Mouse (Mus musculus): ENCODE measurements around the gene Usp22. TPM values are rescaled to one million over a fixed set of nuclear protein-coding genes. Genes with fewer than 3 reads are reported as not detected.

The Usp22 gene
- 161 and 164 TPM in 2 replicates for polyA plus RNA-seq (2014; fragmentation: Nextera tagmentation; extraction: Ambion mirVana)

- Histone ChIP-seq H3K4me3 (ENCODE audit: low read depth, low read length) (peak within 1 kb of the TSS; percentile 92), H3K27ac (ENCODE audit: low read length) (peak within 1 kb of the TSS; percentile 93), H3K9ac (replicated peaks; ENCODE audit: low read depth, low read length) (peak within 1 kb of the TSS; percentile 92), H3K4me1 (ENCODE audit: control insufficient read depth, insufficient read depth, low read length) (peaks cover 7% of the 10 kb centered on the region; the same call in 1 of the 2 replicates), H3K27me3 (ENCODE audit: control insufficient read depth, insufficient read depth, low read length) (no peaks in the 10 kb centered on the region), H3K36me3 (ENCODE audit: control insufficient read depth, insufficient read depth, low read length) (peaks cover 10% of the 10 kb centered on the region; the same call in 1 of the 2 replicates), H3K9me3 (ENCODE audit: control insufficient read depth, low read depth, low read length) (no peaks in the 10 kb centered on the region), H3K4me2 (replicated peaks; ENCODE audit: low read depth, low read length) (peak within 1 kb of the TSS; percentile 52)
- under 1% methylated on average over 69 of the region's 69 CpGs for WGBS
- peak; percentile 98 for ATAC-seq (ENCODE audit: insufficient number of reproducible peaks, insufficient read depth, low FRiP score, low read depth)
Measured at GRCm38 (mm10) chr11:61174821-61175658, at the start of gene Usp22. Gene Usp22, minus strand, starts transcription at chr11:61175055.

- H3K4me1 ChIP-seq (ENCODE audit: control insufficient read depth, insufficient read depth, low read length): 0 out of 2 replicates have a peak, but pooled peaks cover 6% of the 10 kb centered on the region
- H3K9ac ChIP-seq (replicated peaks; ENCODE audit: low read depth, low read length): no peak overlapping the region
- WGBS: 80% methylated on average over 6 of the region's 6 CpGs
- no peak overlapping the region for H3K4me2 ChIP-seq (replicated peaks; ENCODE audit: low read depth, low read length)
- H3K9me3 ChIP-seq (ENCODE audit: control insufficient read depth, low read depth, low read length): no peaks in the 10 kb centered on the region
- H3K27me3 ChIP-seq (ENCODE audit: control insufficient read depth, insufficient read depth, low read length): no peaks in the 10 kb centered on the region
- ATAC-seq (ENCODE audit: insufficient number of reproducible peaks, insufficient read depth, low FRiP score, low read depth): no peak
- H3K4me3 ChIP-seq (ENCODE audit: low read depth, low read length): no peak overlapping the region
- no peak overlapping the region for H3K27ac ChIP-seq (ENCODE audit: low read length)
- H3K36me3 ChIP-seq (ENCODE audit: control insufficient read depth, insufficient read depth, low read length): no peaks in the 10 kb centered on the region
Measured at GRCm38 (mm10) chr11:61224234-61224744, 49.4 kb upstream of the Usp22 start.

- no peaks in the 10 kb centered on the region for H3K36me3 ChIP-seq (ENCODE audit: control insufficient read depth, insufficient read depth, low read length)
- H3K9ac ChIP-seq (replicated peaks; ENCODE audit: low read depth, low read length): no peak overlapping the region
- H3K4me2 ChIP-seq (replicated peaks; ENCODE audit: low read depth, low read length): no peak overlapping the region
- 85% methylated on average over 9 of the region's 9 CpGs for WGBS
- ATAC-seq (ENCODE audit: insufficient number of reproducible peaks, insufficient read depth, low FRiP score, low read depth): no peak
- no peaks in the 10 kb centered on the region for H3K27me3 ChIP-seq (ENCODE audit: control insufficient read depth, insufficient read depth, low read length)
- 0 out of 2 replicates have a peak, but pooled peaks cover 6% of the 10 kb centered on the region for H3K4me1 ChIP-seq (ENCODE audit: control insufficient read depth, insufficient read depth, low read length)
- H3K9me3 ChIP-seq (ENCODE audit: control insufficient read depth, low read depth, low read length): no peaks in the 10 kb centered on the region
- no peak overlapping the region for H3K4me3 ChIP-seq (ENCODE audit: low read depth, low read length)
- H3K27ac ChIP-seq (ENCODE audit: low read length): no peak overlapping the region
Measured at GRCm38 (mm10) chr11:61222971-61223745, 48.3 kb upstream of the Usp22 start.

GRCm38 (mm10) chr11:61222007-61222406, 47.2 kb upstream of the Usp22 start:
- Histone ChIP-seq H3K27me3 (ENCODE audit: control insufficient read depth, insufficient read depth, low read length) (no peaks in the 10 kb centered on the region), H3K9me3 (ENCODE audit: control insufficient read depth, low read depth, low read length) (no peaks in the 10 kb centered on the region), H3K4me1 (ENCODE audit: control insufficient read depth, insufficient read depth, low read length) (0 out of 2 replicates have a peak, but pooled peaks cover 6% of the 10 kb centered on the region), H3K4me2 (replicated peaks; ENCODE audit: low read depth, low read length) (no peak overlapping the region), H3K36me3 (ENCODE audit: control insufficient read depth, insufficient read depth, low read length) (no peaks in the 10 kb centered on the region), H3K9ac (replicated peaks; ENCODE audit: low read depth, low read length) (no peak overlapping the region), H3K27ac (ENCODE audit: low read length) (no peak overlapping the region), H3K4me3 (ENCODE audit: low read depth, low read length) (no peak overlapping the region)
- 66% methylated on average over 1 of the region's 1 CpGs for WGBS
- no peak for ATAC-seq (ENCODE audit: insufficient number of reproducible peaks, insufficient read depth, low FRiP score, low read depth)

GRCm38 (mm10) chr11:61220156-61220881, 45.5 kb upstream of the Usp22 start:
- Histone ChIP-seq H3K27me3 (ENCODE audit: control insufficient read depth, insufficient read depth, low read length) (no peaks in the 10 kb centered on the region), H3K36me3 (ENCODE audit: control insufficient read depth, insufficient read depth, low read length) (no peaks in the 10 kb centered on the region), H3K9me3 (ENCODE audit: control insufficient read depth, low read depth, low read length) (no peaks in the 10 kb centered on the region), H3K27ac (ENCODE audit: low read length) (no peak overlapping the region), H3K4me2 (replicated peaks; ENCODE audit: low read depth, low read length) (no peak overlapping the region), H3K4me3 (ENCODE audit: low read depth, low read length) (no peak overlapping the region), H3K9ac (replicated peaks; ENCODE audit: low read depth, low read length) (no peak overlapping the region), H3K4me1 (ENCODE audit: control insufficient read depth, insufficient read depth, low read length) (no peaks in the 10 kb centered on the region)
- 50% methylated on average over 9 of the region's 9 CpGs for WGBS
- ATAC-seq (ENCODE audit: insufficient number of reproducible peaks, insufficient read depth, low FRiP score, low read depth): no peak

- Histone ChIP-seq H3K4me3 (ENCODE audit: low read depth, low read length) (no peak overlapping the region), H3K27ac (ENCODE audit: low read length) (no peak overlapping the region), H3K9ac (replicated peaks; ENCODE audit: low read depth, low read length) (no peak overlapping the region), H3K36me3 (ENCODE audit: control insufficient read depth, insufficient read depth, low read length) (no peaks in the 10 kb centered on the region), H3K27me3 (ENCODE audit: control insufficient read depth, insufficient read depth, low read length) (0 out of 2 replicates have a peak, but pooled peaks cover 2% of the 10 kb centered on the region), H3K4me2 (replicated peaks; ENCODE audit: low read depth, low read length) (no peak overlapping the region), H3K9me3 (ENCODE audit: control insufficient read depth, low read depth, low read length) (no peaks in the 10 kb centered on the region), H3K4me1 (ENCODE audit: control insufficient read depth, insufficient read depth, low read length) (no peaks in the 10 kb centered on the region)
- no peak for ATAC-seq (ENCODE audit: insufficient number of reproducible peaks, insufficient read depth, low FRiP score, low read depth)
- 68% methylated on average over 3 of the region's 3 CpGs for WGBS
Measured at GRCm38 (mm10) chr11:61215936-61216335, 41.1 kb upstream of the Usp22 start.

GRCm38 (mm10) chr11:61212102-61212501, 37.2 kb upstream of the Usp22 start:
- no peaks in the 10 kb centered on the region for H3K4me1 ChIP-seq (ENCODE audit: control insufficient read depth, insufficient read depth, low read length)
- WGBS: 30% methylated on average over 20 of the region's 20 CpGs
- H3K9me3 ChIP-seq (ENCODE audit: control insufficient read depth, low read depth, low read length): no peaks in the 10 kb centered on the region
- H3K36me3 ChIP-seq (ENCODE audit: control insufficient read depth, insufficient read depth, low read length): no peaks in the 10 kb centered on the region
- H3K4me3 ChIP-seq (ENCODE audit: low read depth, low read length): no peak overlapping the region
- H3K27me3 ChIP-seq (ENCODE audit: control insufficient read depth, insufficient read depth, low read length): 0 out of 2 replicates have a peak, but pooled peaks cover 2% of the 10 kb centered on the region
- H3K9ac ChIP-seq (replicated peaks; ENCODE audit: low read depth, low read length): no peak overlapping the region
- no peak overlapping the region for H3K4me2 ChIP-seq (replicated peaks; ENCODE audit: low read depth, low read length)
- no peak for ATAC-seq (ENCODE audit: insufficient number of reproducible peaks, insufficient read depth, low FRiP score, low read depth)
- no peak overlapping the region for H3K27ac ChIP-seq (ENCODE audit: low read length)

- H3K9me3 ChIP-seq (ENCODE audit: control insufficient read depth, low read depth, low read length): no peaks in the 10 kb centered on the region
- 73% methylated on average over 10 of the region's 10 CpGs for WGBS
- ATAC-seq (ENCODE audit: insufficient number of reproducible peaks, insufficient read depth, low FRiP score, low read depth): no peak
- no peak overlapping the region for H3K4me2 ChIP-seq (replicated peaks; ENCODE audit: low read depth, low read length)
- no peaks in the 10 kb centered on the region for H3K4me1 ChIP-seq (ENCODE audit: control insufficient read depth, insufficient read depth, low read length)
- no peaks in the 10 kb centered on the region for H3K36me3 ChIP-seq (ENCODE audit: control insufficient read depth, insufficient read depth, low read length)
- H3K4me3 ChIP-seq (ENCODE audit: low read depth, low read length): no peak overlapping the region
- H3K9ac ChIP-seq (replicated peaks; ENCODE audit: low read depth, low read length): no peak overlapping the region
- H3K27me3 ChIP-seq (ENCODE audit: control insufficient read depth, insufficient read depth, low read length): 0 out of 2 replicates have a peak, but pooled peaks cover 2% of the 10 kb centered on the region
- H3K27ac ChIP-seq (ENCODE audit: low read length): no peak overlapping the region
Measured at GRCm38 (mm10) chr11:61208316-61208715, 33.5 kb upstream of the Usp22 start.

All from stomach, embryonic 14.5 days (tissue).